Mouse (Mus musculus) cerebellum, adult 11 months (tissue): Measurements from ENCODE around the gene Asprv1.

Source experiments
- DNase-seq: peaks from one replicate; pipeline ENCODE4 v3.0.0; 2022

The Asprv1 gene

DNA sequence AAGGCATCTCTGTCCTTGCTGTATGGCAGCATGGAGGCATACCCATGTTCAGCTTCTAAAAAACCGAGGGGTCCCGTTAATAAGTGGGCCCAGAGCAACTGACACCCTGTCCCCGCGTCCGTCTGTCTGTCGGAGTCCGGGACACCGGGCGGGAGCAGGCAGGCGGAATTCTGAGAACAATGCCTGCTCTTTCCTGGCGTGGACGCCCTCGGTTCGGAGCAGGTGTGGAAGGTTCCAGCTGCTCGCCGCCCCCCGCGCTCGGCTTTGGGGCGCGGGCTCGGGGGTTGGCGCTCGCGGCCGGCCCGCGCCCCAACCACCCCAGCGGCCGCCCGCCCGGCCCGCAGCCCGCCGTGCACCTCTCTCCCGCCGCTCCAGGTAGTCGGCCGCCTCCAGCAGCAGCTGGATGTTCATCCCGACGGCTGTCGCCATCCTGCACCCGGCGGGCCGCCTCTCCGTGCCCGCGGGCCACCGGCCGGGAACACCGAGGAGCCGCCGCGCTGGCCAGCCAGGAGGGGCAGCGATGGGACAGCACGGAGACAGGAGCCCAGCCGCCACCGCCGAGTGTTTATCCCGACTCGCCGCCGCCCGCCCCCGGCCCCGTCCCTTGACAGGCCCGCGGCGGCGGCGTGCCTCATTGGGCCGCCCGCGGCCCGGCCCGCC is 40.7 kb downstream of the Asprv1 start, which contains the start of gene Mxd1:
Gene Mxd1 (minus strand): TSS at position 582 of the 660 bp plus-strand sequence.
- DNase-seq = no peak

DNA sequence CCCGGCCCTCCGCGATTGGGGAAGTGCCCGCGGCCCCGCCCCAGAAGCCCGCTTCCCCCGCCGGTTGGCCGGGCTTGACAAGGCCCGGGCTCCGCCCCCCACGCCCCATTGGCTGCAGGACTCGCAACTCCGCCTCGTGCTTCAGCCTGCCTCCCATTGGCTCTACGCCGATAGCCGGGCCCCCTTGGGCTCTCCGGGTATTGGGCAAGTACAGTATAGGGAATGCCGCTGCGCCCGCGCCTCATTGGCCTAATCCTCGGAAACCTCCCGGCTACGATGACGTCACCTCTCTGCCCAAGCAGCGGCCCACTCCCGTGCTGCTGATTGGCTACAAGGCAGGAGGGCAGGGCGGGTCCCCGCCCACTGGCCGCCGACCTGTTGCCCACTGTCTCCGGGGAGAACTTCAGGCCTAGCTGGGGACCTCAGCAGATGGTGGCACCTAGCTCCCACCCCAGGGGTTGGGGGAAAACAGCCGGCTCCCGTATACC is 41.3 kb downstream of the Asprv1 start:
- DNase-seq = peak; percentile 100

DNA sequence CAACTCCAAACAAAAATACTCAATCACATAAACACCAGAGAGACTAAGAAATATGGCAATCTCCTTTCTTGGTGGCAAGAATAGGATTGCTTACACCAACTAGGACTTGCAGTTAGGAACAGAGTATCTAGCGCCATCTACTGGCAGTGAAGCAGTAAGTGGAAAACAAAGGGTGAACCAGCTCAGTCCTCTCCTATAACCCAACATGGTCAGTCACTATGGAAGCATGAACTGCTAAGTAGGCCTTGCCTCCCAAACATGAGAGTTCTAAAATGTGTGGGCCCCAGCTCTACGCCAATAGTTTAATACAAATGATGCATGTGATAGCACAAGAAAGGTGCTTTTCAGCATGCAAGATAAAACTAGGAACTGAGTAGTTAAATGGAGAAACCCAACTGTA is 42.9 kb downstream of the Asprv1 start:
- peak; percentile 42 for DNase-seq

DNA sequence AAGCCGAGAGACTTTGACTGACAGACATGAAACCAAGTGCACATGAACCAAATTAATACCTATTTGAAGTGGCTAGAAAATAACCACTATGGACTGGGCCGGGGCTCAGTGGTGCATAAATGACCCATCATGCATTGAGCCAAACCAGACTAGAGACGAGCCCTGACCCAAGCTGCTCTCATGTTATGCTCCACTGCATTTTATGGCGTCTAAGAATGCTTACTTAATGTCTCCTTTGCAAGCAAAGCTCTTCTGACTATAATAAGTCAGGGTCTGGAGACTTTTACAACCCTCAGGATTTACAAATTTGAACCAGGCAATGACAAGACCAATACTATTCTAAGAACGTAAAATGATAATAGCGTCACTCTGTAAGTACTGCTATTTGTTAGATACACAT is 50.4 kb downstream of the Asprv1 start:
- DNase-seq = no peak
